Comparison of ENCODE assay signal across 26 mouse cellular contexts in the genomic region with DNA sequence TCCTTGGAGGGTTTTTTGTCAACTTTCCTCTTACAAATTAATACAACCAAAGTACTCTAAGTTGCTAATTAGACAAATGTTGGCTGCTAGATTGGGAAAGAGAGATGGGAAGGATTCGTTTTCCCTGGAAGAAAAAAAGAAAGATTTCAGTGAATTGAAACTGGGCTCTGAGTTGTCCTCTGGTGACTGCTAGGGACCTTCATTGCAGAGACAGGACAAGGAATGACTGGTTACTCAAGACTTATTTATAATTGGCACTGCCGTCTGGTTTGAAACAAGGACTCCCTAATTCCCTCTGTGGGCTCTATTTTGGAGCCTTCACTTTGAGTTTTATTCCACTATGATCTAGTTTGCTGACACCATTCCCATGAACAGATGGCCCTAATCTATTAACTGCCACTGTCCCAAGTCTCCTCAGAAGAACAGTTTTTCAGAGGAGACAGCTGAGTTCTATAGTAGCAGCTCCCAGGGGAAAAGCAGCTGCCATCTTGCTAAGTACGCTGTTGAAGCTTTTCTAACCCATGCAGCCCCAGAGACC. TPM values are rescaled to one million over a fixed set of nuclear protein-coding genes. Genes with fewer than 3 reads are reported as not detected.
DNase-seq lines count a peak whose midpoint lies in the region; ATAC-seq and TF ChIP-seq lines count a peak whose summit lies in the region.
"Had no signal": no experiment of that assay in that cellular context is flagged by ENCODE, and none has a peak within 500 bp of the region (broad histone marks: within the 10 kb centered on the region; RNA-seq: fewer than 3 reads in every experiment).

No protein-coding gene starts in this region.

- ATAC-seq in megakaryocyte progenitor cell, adult 5-6 weeks (replicated peaks; ENCODE audit: poor library complexity), result no peak
- ATAC-seq: liver, postnatal 0 days; Patski had no signal

- no peaks in the 10 kb centered on the region for H3K79me2 ChIP-seq in heart, adult 2 months (replicated peaks; ENCODE audit: control insufficient read depth, insufficient read depth, low read length)

- H3K9ac ChIP-seq in heart, adult 2 months (ENCODE audit: low read depth, low read length), result no peak overlapping the region
- H3K9ac ChIP-seq: embryonic facial prominence, embryonic 12.5 days; heart, embryonic 15.5 days; hindbrain, embryonic 15.5 days; limb, embryonic 12.5 days; liver, postnatal 0 days; midbrain, embryonic 12.5 days had no signal

- TF ChIP-seq CTCF in heart, adult 2 months (IDR thresholded peaks at IDR 0.05), result no peak
- no peak for TF ChIP-seq CTCF in layer of hippocampus, adult 2 months (conservative IDR thresholded peaks at IDR 0.05)

- H3K4me1 ChIP-seq in heart, adult 2 months (ENCODE audit: control insufficient read depth, insufficient read depth, low read length), result no peaks in the 10 kb centered on the region; the same call in 1 of the 2 replicates
- H3K4me1 ChIP-seq: heart, embryonic 15.5 days; limb, embryonic 12.5 days had no signal

- H3K27me3 ChIP-seq in heart, adult 2 months (ENCODE audit: control insufficient read depth, insufficient read depth, low read length), result no peaks in the 10 kb centered on the region
- H3K27me3 ChIP-seq: CH12.LX; embryonic facial prominence, embryonic 12.5 days; heart, embryonic 15.5 days; hindbrain, embryonic 15.5 days; limb, embryonic 12.5 days; midbrain, embryonic 12.5 days had no signal

- intact Hi-C loops in heart, adult 2 months (cut with DNase I), result no loop called here

- no peak overlapping the region for H3K27ac ChIP-seq in heart, adult 2 months
- H3K27ac ChIP-seq in layer of hippocampus, adult 2 months, result peak overlapping the region; percentile 93
- H3K27ac ChIP-seq: embryonic facial prominence, embryonic 12.5 days; heart, embryonic 15.5 days; hindbrain, embryonic 15.5 days; limb, embryonic 12.5 days; midbrain, embryonic 12.5 days had no signal

- WGBS in heart, adult 2 months, result 62% methylated on average over 3 of the region's 3 CpGs

- no peak for TF ChIP-seq POLR2A in heart, adult 2 months (IDR thresholded peaks at IDR 0.05; ENCODE audit: insufficient read depth, low read depth, low read length)

- no peak overlapping the region for H3K4me3 ChIP-seq in heart, adult 2 months
- peak overlapping the region; percentile 9; the same call in 1 of the 2 replicates for H3K4me3 ChIP-seq in layer of hippocampus, adult 2 months
- H3K4me3 ChIP-seq: embryonic facial prominence, embryonic 12.5 days; heart, embryonic 15.5 days; hindbrain, embryonic 15.5 days; limb, embryonic 12.5 days; midbrain, embryonic 12.5 days had no signal

- H3K36me3 ChIP-seq in heart, adult 2 months (ENCODE audit: control insufficient read depth, insufficient read depth, low read length), result no peaks in the 10 kb centered on the region
- H3K36me3 ChIP-seq: embryonic facial prominence, embryonic 12.5 days; G1E; heart, embryonic 15.5 days; hindbrain, embryonic 15.5 days; limb, embryonic 12.5 days; midbrain, embryonic 12.5 days had no signal

- TF ChIP-seq EP300 in heart, adult 2 months (IDR thresholded peaks at IDR 0.05; ENCODE audit: insufficient read depth, low read depth, low read length), result no peak

- peak; percentile 88 for DNase-seq in heart, adult 11 months
- no peak for DNase-seq in heart, adult 2 months
- peak in 1 of 2 experiments; percentile 41 for DNase-seq in layer of hippocampus, adult 2 months (ENCODE audit: low spot score in 2 of 2)
- no peak for DNase-seq in layer of hippocampus, adult 9-10 months (ENCODE audit: low spot score)
- peak; percentile 30 for DNase-seq in lung, postnatal 36 days
- DNase-seq in lung, postnatal 4 days, result no peak
- DNase-seq in retina, embryonic 14.5 days (ENCODE audit: low spot score), result peak; percentile 17
- DNase-seq: adrenal gland, postnatal 36 days; B cell, adult 2 months; cerebellum, adult 18-20 months; cerebellum, postnatal 14 days; gastrocnemius, postnatal 36 days; kidney, adult 8-10 months; kidney, postnatal 25 days; liver, postnatal 0 days; thymus, postnatal 14 days had no signal

RNA-seq across cellular contexts. Expression of a gene that starts 22.9 kb away (rescaled TPM):
- total RNA-seq in heart, adult 2 months (2021), result under 1 TPM; 0.29 to 0.50 TPM
- 0.12 and 0.76 TPM in 2 replicates for polyA plus RNA-seq in heart, adult 2 months (2012; rRNA removed)
- total RNA-seq in layer of hippocampus, adult 2 months (2021), result 1,000 to 10,000 TPM; 1,761 to 1,800 TPM
- not detected in 2 replicates for total RNA-seq in megakaryocyte progenitor cell, adult 5-6 weeks (2015)
- not detected in 2 replicates for total RNA-seq in megakaryocyte progenitor cell, adult 5-6 weeks (2017)
- total RNA-seq: hematopoietic stem cell, adult 5-6 weeks had no signal
- polyA plus RNA-seq: G1E had no signal

Comparison
In these comparisons a context has a peak if more than half of its experiments do, and no peak if none do; other contexts are left out.
1. DNase-seq: peak in heart, adult 11 months (single experiment), lung, postnatal 36 days (single experiment) and retina, embryonic 14.5 days (single experiment); none in heart, adult 2 months (0 of 2), layer of hippocampus, adult 9-10 months (single experiment) and lung, postnatal 4 days (0 of 2).
2. RNA of a gene that starts 22.9 kb away (total RNA-seq): 1,761 to 1,800 TPM in layer of hippocampus, adult 2 months; 0.29 to 0.50 TPM in heart, adult 2 months and not detected in megakaryocyte progenitor cell, adult 5-6 weeks; every median in the first group is over 1,000 times any median in the second.